Mouse (Mus musculus): ENCODE measurements around the gene Rhbdd2. TPM values are rescaled to one million over a fixed set of nuclear protein-coding genes. Genes with fewer than 3 reads are reported as not detected.

Gene Rhbdd2
- polyA plus RNA-seq, 2 experiments: 30.6 to 38.9 TPM

GRCm38 (mm10) chr5:135640459-135640789, 8.0 kb downstream of the Rhbdd2 start:
- Histone ChIP-seq H3K27me3 (ENCODE audit: control insufficient read depth, insufficient read depth, low read length) (no peaks in the 10 kb centered on the region), H3K4me2 (replicated peaks; ENCODE audit: low read depth, low read length, severe bottlenecking) (no peak overlapping the region), H3K9ac (ENCODE audit: low read depth, low read length, severe bottlenecking) (no peak overlapping the region), H3K4me1 (ENCODE audit: control insufficient read depth, insufficient read depth, low read length) (no peaks in the 10 kb centered on the region), H3K4me3 (replicated peaks; ENCODE audit: low read length) (no peak overlapping the region), H3K36me3 (ENCODE audit: control insufficient read depth, insufficient read depth, low read length) (peaks cover 48% of the 10 kb centered on the region), H3K9me3 (ENCODE audit: control insufficient read depth, low read length) (no peaks in the 10 kb centered on the region), H3K27ac (replicated peaks; ENCODE audit: low read depth, low read length) (no peak overlapping the region; the same call in 1 of the 2 replicates)
- WGBS: 83% methylated on average over 6 of the region's 6 CpGs
- DNase-seq (ENCODE audit: low spot score): no peak
- TF ChIP-seq POLR2A (IDR thresholded peaks at IDR 0.05; ENCODE audit: borderline replicate concordance, extremely low read depth, insufficient read depth, insufficient read length): no peak
- no peak for ATAC-seq (ENCODE audit: low FRiP score, low read depth)

GRCm38 (mm10) chr5:135641028-135641427, 8.6 kb downstream of the Rhbdd2 start:
- no peak for TF ChIP-seq POLR2A (IDR thresholded peaks at IDR 0.05; ENCODE audit: borderline replicate concordance, extremely low read depth, insufficient read depth, insufficient read length)
- Histone ChIP-seq H3K36me3 (ENCODE audit: control insufficient read depth, insufficient read depth, low read length) (peaks cover 47% of the 10 kb centered on the region), H3K9me3 (ENCODE audit: control insufficient read depth, low read length) (no peaks in the 10 kb centered on the region), H3K27me3 (ENCODE audit: control insufficient read depth, insufficient read depth, low read length) (no peaks in the 10 kb centered on the region), H3K4me2 (replicated peaks; ENCODE audit: low read depth, low read length, severe bottlenecking) (no peak overlapping the region), H3K4me3 (replicated peaks; ENCODE audit: low read length) (no peak overlapping the region), H3K9ac (ENCODE audit: low read depth, low read length, severe bottlenecking) (no peak overlapping the region), H3K4me1 (ENCODE audit: control insufficient read depth, insufficient read depth, low read length) (no peaks in the 10 kb centered on the region), H3K27ac (replicated peaks; ENCODE audit: low read depth, low read length) (no peak overlapping the region)
- ATAC-seq (ENCODE audit: low FRiP score, low read depth) (no peak), DNase-seq (ENCODE audit: low spot score) (no peak)
- WGBS: 92% methylated on average over 1 of the region's 1 CpGs

GRCm38 (mm10) chr5:135642686-135643551, 10.5 kb downstream of the Rhbdd2 start:
- no peaks in the 10 kb centered on the region for H3K4me1 ChIP-seq (ENCODE audit: control insufficient read depth, insufficient read depth, low read length)
- peaks cover 29% of the 10 kb centered on the region for H3K36me3 ChIP-seq (ENCODE audit: control insufficient read depth, insufficient read depth, low read length)
- WGBS: 89% methylated on average over 10 of the region's 10 CpGs
- H3K27ac ChIP-seq (replicated peaks; ENCODE audit: low read depth, low read length): no peak overlapping the region
- H3K9ac ChIP-seq (ENCODE audit: low read depth, low read length, severe bottlenecking): no peak overlapping the region
- no peaks in the 10 kb centered on the region for H3K27me3 ChIP-seq (ENCODE audit: control insufficient read depth, insufficient read depth, low read length)
- H3K4me3 ChIP-seq (replicated peaks; ENCODE audit: low read length): no peak overlapping the region
- TF ChIP-seq POLR2A (IDR thresholded peaks at IDR 0.05; ENCODE audit: borderline replicate concordance, extremely low read depth, insufficient read depth, insufficient read length): no peak
- DNase-seq (ENCODE audit: low spot score) (no peak), ATAC-seq (ENCODE audit: low FRiP score, low read depth) (no peak)
- no peak overlapping the region for H3K4me2 ChIP-seq (replicated peaks; ENCODE audit: low read depth, low read length, severe bottlenecking)
- H3K9me3 ChIP-seq (ENCODE audit: control insufficient read depth, low read length): no peaks in the 10 kb centered on the region

- Histone ChIP-seq H3K27me3 (ENCODE audit: control insufficient read depth, insufficient read depth, low read length) (no peaks in the 10 kb centered on the region), H3K4me1 (ENCODE audit: control insufficient read depth, insufficient read depth, low read length) (no peaks in the 10 kb centered on the region), H3K4me2 (replicated peaks; ENCODE audit: low read depth, low read length, severe bottlenecking) (no peak overlapping the region), H3K36me3 (ENCODE audit: control insufficient read depth, insufficient read depth, low read length) (peaks cover 24% of the 10 kb centered on the region), H3K9ac (ENCODE audit: low read depth, low read length, severe bottlenecking) (no peak overlapping the region), H3K9me3 (ENCODE audit: control insufficient read depth, low read length) (no peaks in the 10 kb centered on the region), H3K4me3 (replicated peaks; ENCODE audit: low read length) (no peak overlapping the region), H3K27ac (replicated peaks; ENCODE audit: low read depth, low read length) (no peak overlapping the region)
- WGBS: 93% methylated on average over 1 of the region's 1 CpGs
- TF ChIP-seq POLR2A (IDR thresholded peaks at IDR 0.05; ENCODE audit: borderline replicate concordance, extremely low read depth, insufficient read depth, insufficient read length): no peak
- no peak for ATAC-seq (ENCODE audit: low FRiP score, low read depth)
- DNase-seq (ENCODE audit: low spot score): no peak
Observed at GRCm38 (mm10) chr5:135643552-135643842, 11.1 kb downstream of the Rhbdd2 start.

- ATAC-seq (ENCODE audit: low FRiP score, low read depth): no peak
- TF ChIP-seq POLR2A (IDR thresholded peaks at IDR 0.05; ENCODE audit: borderline replicate concordance, extremely low read depth, insufficient read depth, insufficient read length): no peak
- no peak overlapping the region for H3K4me3 ChIP-seq (replicated peaks; ENCODE audit: low read length)
- DNase-seq (ENCODE audit: low spot score): no peak
- no peaks in the 10 kb centered on the region for H3K27me3 ChIP-seq (ENCODE audit: control insufficient read depth, insufficient read depth, low read length)
- no peak overlapping the region for H3K9ac ChIP-seq (ENCODE audit: low read depth, low read length, severe bottlenecking)
- no peaks in the 10 kb centered on the region for H3K4me1 ChIP-seq (ENCODE audit: control insufficient read depth, insufficient read depth, low read length)
- no peaks in the 10 kb centered on the region for H3K9me3 ChIP-seq (ENCODE audit: control insufficient read depth, low read length)
- no peak overlapping the region for H3K27ac ChIP-seq (replicated peaks; ENCODE audit: low read depth, low read length)
- WGBS: 93% methylated on average over 8 of the region's 8 CpGs
- no peak overlapping the region for H3K4me2 ChIP-seq (replicated peaks; ENCODE audit: low read depth, low read length, severe bottlenecking)
- H3K36me3 ChIP-seq (ENCODE audit: control insufficient read depth, insufficient read depth, low read length): peaks cover 21% of the 10 kb centered on the region
Observed at GRCm38 (mm10) chr5:135643869-135644268, 11.5 kb downstream of the Rhbdd2 start.
